Mouse (Mus musculus): Measurements from ENCODE around the gene Plekhb2. TPM values are rescaled to one million over a fixed set of nuclear protein-coding genes. Genes with fewer than 3 reads are reported as not detected.

Gene Plekhb2
- total and polyA plus RNA-seq, 3 experiments = 72.7 to 117 (median 102) TPM

- Histone ChIP-seq H3K27ac (no peak overlapping the region), H3K79me2 (replicated peaks; ENCODE audit: control insufficient read depth, insufficient read depth, low read length) (no peaks in the 10 kb centered on the region), H3K9ac (ENCODE audit: low read depth, low read length) (no peak overlapping the region), H3K27me3 (ENCODE audit: control insufficient read depth, insufficient read depth, low read length) (no peaks in the 10 kb centered on the region), H3K4me3 (no peak overlapping the region), H3K4me1 (ENCODE audit: control insufficient read depth, insufficient read depth, low read length) (no peaks in the 10 kb centered on the region), H3K36me3 (ENCODE audit: control insufficient read depth, insufficient read depth, low read length) (no peaks in the 10 kb centered on the region)
- WGBS = 85% methylated on average over 8 of the region's 8 CpGs
- TF ChIP-seq EP300 (IDR thresholded peaks at IDR 0.05; ENCODE audit: insufficient read depth, low read depth, low read length) (no peak), CTCF (IDR thresholded peaks at IDR 0.05) (no peak), POLR2A (IDR thresholded peaks at IDR 0.05; ENCODE audit: insufficient read depth, low read depth, low read length) (no peak)
- intact Hi-C loops (cut with DNase I) = no loop called here
- DNase-seq = no peak
These were observed 41.3 kb upstream of the Plekhb2 start for GRCm38 (mm10) chr1:34808445-34808844.

DNA sequence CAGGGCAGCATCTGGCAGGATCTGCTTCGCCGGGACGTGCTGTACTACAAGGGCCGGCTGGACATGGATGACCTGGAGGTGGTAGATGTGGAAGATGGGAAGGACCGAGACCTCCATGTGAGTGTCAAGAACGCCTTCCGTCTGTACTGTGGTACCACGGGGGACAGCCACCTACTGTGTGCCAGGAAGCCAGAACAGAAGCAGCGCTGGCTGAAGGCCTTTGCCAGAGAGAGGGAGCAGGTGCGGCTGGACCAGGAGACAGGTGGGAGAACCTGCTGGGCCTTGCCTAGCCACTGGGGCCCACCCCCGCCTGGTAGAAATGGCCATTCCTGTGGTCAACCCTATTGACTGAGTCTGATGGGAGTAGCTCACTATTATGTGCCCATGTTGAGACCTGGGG, 39.5 kb upstream of the Plekhb2 start:
- Histone ChIP-seq H3K79me2 (replicated peaks; ENCODE audit: control insufficient read depth, insufficient read depth, low read length) (no peaks in the 10 kb centered on the region), H3K9ac (ENCODE audit: low read depth, low read length) (no peak overlapping the region), H3K27me3 (ENCODE audit: control insufficient read depth, insufficient read depth, low read length) (no peaks in the 10 kb centered on the region), H3K4me1 (ENCODE audit: control insufficient read depth, insufficient read depth, low read length) (no peaks in the 10 kb centered on the region), H3K4me3 (no peak overlapping the region), H3K27ac (no peak overlapping the region), H3K36me3 (ENCODE audit: control insufficient read depth, insufficient read depth, low read length) (no peaks in the 10 kb centered on the region)
- DNase-seq = no peak
- intact Hi-C loops (cut with DNase I) = loop anchor here (5.0 kb wide), 1 partner anchor 57 kb away; no protein-coding TSS in a partner anchor
- TF ChIP-seq EP300 (IDR thresholded peaks at IDR 0.05; ENCODE audit: insufficient read depth, low read depth, low read length) (no peak), POLR2A (IDR thresholded peaks at IDR 0.05; ENCODE audit: insufficient read depth, low read depth, low read length) (no peak), CTCF (IDR thresholded peaks at IDR 0.05) (no peak)
- WGBS = 89% methylated on average over 11 of the region's 11 CpGs

DNA sequence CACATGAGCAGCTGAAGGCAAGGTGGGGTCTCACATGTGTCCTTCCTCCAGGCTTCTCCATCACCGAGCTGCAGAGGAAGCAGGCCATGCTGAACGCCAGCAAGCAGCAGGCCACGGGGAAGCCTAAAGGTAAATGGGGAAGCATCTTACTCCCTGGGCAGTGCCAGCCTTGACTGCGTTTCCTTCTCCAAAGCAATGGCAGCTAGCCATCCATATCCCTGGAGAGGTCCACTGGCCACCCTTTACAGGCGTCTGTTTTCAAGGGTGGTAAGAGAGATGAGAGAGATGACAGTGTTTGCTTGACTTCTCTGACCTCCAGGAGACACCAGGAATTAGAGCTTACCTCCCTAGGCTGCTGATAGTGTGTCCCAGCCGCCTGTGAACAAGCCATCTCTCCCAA, 38.7 kb upstream of the Plekhb2 start:
- TF ChIP-seq CTCF (IDR thresholded peaks at IDR 0.05) (no peak), POLR2A (IDR thresholded peaks at IDR 0.05; ENCODE audit: insufficient read depth, low read depth, low read length) (no peak), EP300 (IDR thresholded peaks at IDR 0.05; ENCODE audit: insufficient read depth, low read depth, low read length) (no peak)
- H3K9ac ChIP-seq (ENCODE audit: low read depth, low read length) = no peak overlapping the region
- no peak overlapping the region for H3K4me3 ChIP-seq
- H3K27me3 ChIP-seq (ENCODE audit: control insufficient read depth, insufficient read depth, low read length) = no peaks in the 10 kb centered on the region
- intact Hi-C loops (cut with DNase I) = loop anchor here (5.0 kb wide), 1 partner anchor 56 kb away; no protein-coding TSS in a partner anchor
- H3K36me3 ChIP-seq (ENCODE audit: control insufficient read depth, insufficient read depth, low read length) = no peaks in the 10 kb centered on the region
- no peak overlapping the region for H3K27ac ChIP-seq
- H3K79me2 ChIP-seq (replicated peaks; ENCODE audit: control insufficient read depth, insufficient read depth, low read length) = no peaks in the 10 kb centered on the region
- 54% methylated on average over 6 of the region's 6 CpGs for WGBS
- DNase-seq = no peak
- no peaks in the 10 kb centered on the region for H3K4me1 ChIP-seq (ENCODE audit: control insufficient read depth, insufficient read depth, low read length)

GRCm38 (mm10) chr1:34811581-34811980, 38.2 kb upstream of the Plekhb2 start:
- no peaks in the 10 kb centered on the region for H3K27me3 ChIP-seq (ENCODE audit: control insufficient read depth, insufficient read depth, low read length)
- intact Hi-C loops (cut with DNase I) = loop anchor here (5.0 kb wide), 1 partner anchor 56 kb away; no protein-coding TSS in a partner anchor
- H3K36me3 ChIP-seq (ENCODE audit: control insufficient read depth, insufficient read depth, low read length) = no peaks in the 10 kb centered on the region
- no peak overlapping the region for H3K9ac ChIP-seq (ENCODE audit: low read depth, low read length)
- no peaks in the 10 kb centered on the region for H3K4me1 ChIP-seq (ENCODE audit: control insufficient read depth, insufficient read depth, low read length)
- DNase-seq = no peak
- 71% methylated on average over 6 of the region's 6 CpGs for WGBS
- no peak overlapping the region for H3K4me3 ChIP-seq
- no peak for TF ChIP-seq POLR2A (IDR thresholded peaks at IDR 0.05; ENCODE audit: insufficient read depth, low read depth, low read length)
- no peak for TF ChIP-seq EP300 (IDR thresholded peaks at IDR 0.05; ENCODE audit: insufficient read depth, low read depth, low read length)
- TF ChIP-seq CTCF (IDR thresholded peaks at IDR 0.05) = no peak
- H3K27ac ChIP-seq = no peak overlapping the region
- H3K79me2 ChIP-seq (replicated peaks; ENCODE audit: control insufficient read depth, insufficient read depth, low read length) = no peaks in the 10 kb centered on the region

DNA sequence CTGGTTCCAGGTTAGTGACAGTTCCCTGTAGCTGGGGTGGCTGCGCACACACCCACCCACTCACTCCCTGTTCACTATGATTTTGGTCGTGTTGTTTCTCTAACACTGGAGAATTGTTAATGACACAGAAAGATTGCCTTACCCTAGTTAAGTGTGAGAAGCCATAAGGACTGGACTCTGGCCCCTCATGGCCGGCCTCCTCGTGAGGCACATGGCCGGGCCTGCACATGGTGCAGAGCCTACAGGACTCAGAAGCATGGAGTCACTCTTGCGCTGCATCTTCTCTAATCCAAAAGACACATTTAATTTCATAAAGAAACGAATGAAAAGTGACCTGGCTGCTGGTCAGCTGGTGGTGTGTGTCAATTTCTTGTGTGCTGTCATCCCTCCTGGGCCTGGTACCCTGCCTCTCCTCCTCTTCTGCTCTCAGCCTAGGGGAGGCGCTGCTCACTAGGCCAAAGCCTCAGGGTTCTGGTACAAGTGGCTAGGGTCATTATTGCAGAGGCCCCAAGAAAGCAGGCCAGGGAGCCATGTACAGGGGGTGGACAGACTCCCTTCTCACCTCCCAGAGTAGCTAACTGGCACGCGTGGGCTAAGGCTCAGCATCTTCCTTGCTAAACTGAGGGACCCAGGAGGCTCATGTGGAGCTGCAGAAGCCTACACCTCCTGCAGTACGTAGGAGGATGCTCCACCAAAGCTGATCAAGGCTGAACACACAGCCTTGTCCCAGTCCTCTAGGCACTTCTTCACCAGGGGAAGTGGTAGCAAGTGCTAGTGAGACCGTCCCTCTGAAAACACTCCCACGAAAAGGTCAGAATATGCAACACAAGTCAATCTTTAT, 37.1 kb upstream of the Plekhb2 start:
- H3K4me1 ChIP-seq (ENCODE audit: control insufficient read depth, insufficient read depth, low read length) = no peaks in the 10 kb centered on the region
- no peak overlapping the region for H3K27ac ChIP-seq
- no peak overlapping the region for H3K4me3 ChIP-seq
- intact Hi-C loops (cut with DNase I) = loop anchor here (5.0 kb wide), 1 partner anchor 55 kb away; no protein-coding TSS in a partner anchor
- no peaks in the 10 kb centered on the region for H3K27me3 ChIP-seq (ENCODE audit: control insufficient read depth, insufficient read depth, low read length)
- peak; percentile 29; the same call in 1 of the 2 replicates for TF ChIP-seq CTCF (IDR thresholded peaks at IDR 0.05)
- no peak for TF ChIP-seq POLR2A (IDR thresholded peaks at IDR 0.05; ENCODE audit: insufficient read depth, low read depth, low read length)
- H3K36me3 ChIP-seq (ENCODE audit: control insufficient read depth, insufficient read depth, low read length) = no peaks in the 10 kb centered on the region
- H3K9ac ChIP-seq (ENCODE audit: low read depth, low read length) = no peak overlapping the region
- H3K79me2 ChIP-seq (replicated peaks; ENCODE audit: control insufficient read depth, insufficient read depth, low read length) = no peaks in the 10 kb centered on the region
- DNase-seq = no peak
- WGBS = 92% methylated on average over 13 of the region's 13 CpGs

GRCm38 (mm10) chr1:34815843-34816242, 33.9 kb upstream of the Plekhb2 start:
- Histone ChIP-seq H3K79me2 (replicated peaks; ENCODE audit: control insufficient read depth, insufficient read depth, low read length) (no peaks in the 10 kb centered on the region), H3K4me3 (no peak overlapping the region), H3K4me1 (ENCODE audit: control insufficient read depth, insufficient read depth, low read length) (no peaks in the 10 kb centered on the region), H3K9ac (ENCODE audit: low read depth, low read length) (no peak overlapping the region), H3K27me3 (ENCODE audit: control insufficient read depth, insufficient read depth, low read length) (no peaks in the 10 kb centered on the region), H3K36me3 (ENCODE audit: control insufficient read depth, insufficient read depth, low read length) (no peaks in the 10 kb centered on the region), H3K27ac (no peak overlapping the region)
- intact Hi-C loops (cut with DNase I) = no loop called here
- no peak for TF ChIP-seq POLR2A (IDR thresholded peaks at IDR 0.05; ENCODE audit: insufficient read depth, low read depth, low read length)
- no peak for TF ChIP-seq CTCF (IDR thresholded peaks at IDR 0.05)
- TF ChIP-seq EP300 (IDR thresholded peaks at IDR 0.05; ENCODE audit: insufficient read depth, low read depth, low read length) = no peak
- DNase-seq = no peak
- WGBS = 89% methylated on average over 6 of the region's 6 CpGs
